9 mouse cellular contexts compared by ENCODE assay signal in the genomic region with DNA sequence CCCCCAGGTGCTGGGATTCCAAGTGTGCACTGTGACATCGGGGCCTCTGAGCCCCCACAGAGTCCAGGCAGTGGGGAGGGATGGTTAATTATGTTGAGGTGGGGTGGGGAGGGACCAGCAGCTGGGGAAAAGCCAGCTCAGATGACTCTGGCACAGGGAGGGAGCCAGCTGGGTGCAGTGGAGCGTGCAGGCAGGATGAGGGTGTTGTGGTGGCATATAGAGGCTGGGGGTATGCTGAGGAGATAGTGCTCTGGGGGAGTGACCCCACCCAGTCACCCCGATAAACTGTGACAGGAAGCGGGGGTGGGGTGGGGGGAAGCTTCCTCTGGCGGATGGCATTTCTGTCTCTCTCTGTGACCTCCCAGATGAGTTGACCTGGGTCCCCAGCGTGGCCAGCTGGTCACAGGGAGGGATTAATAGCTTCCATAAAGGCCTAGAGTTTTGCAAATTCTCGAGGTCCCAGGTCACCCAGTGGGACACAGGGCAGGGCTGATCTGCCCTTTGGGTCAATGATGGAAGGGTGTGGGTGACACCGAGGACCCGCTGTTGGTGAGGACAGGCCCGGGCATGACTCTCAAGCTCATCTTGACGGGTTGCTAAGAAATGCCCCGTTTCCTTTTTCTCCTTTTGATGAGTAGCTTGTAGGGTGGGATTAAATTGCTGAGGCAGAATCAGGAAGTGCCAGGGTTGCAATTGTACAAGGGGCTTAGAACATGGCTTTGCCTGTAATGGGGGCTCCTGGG. TPM values are rescaled to one million over a fixed set of nuclear protein-coding genes. Genes with fewer than 3 reads are reported as not detected.
DNase-seq lines count a peak whose midpoint lies in the region; ATAC-seq and TF ChIP-seq lines count a peak whose summit lies in the region.
"Had no signal": no experiment of that assay in that cellular context is flagged by ENCODE, and none has a peak within 500 bp of the region (broad histone marks: within the 10 kb centered on the region; RNA-seq: fewer than 3 reads in every experiment).

No protein-coding gene starts in this region.

- no peaks in the 10 kb centered on the region for H3K9me3 ChIP-seq in liver, embryonic 11.5 days (ENCODE audit: control insufficient read depth, low read length)
- no peaks in the 10 kb centered on the region for H3K9me3 ChIP-seq in limb, embryonic 12.5 days

- TF ChIP-seq CTCF in thymus, adult 2 months (IDR thresholded peaks at IDR 0.05; ENCODE audit: borderline replicate concordance, control insufficient read depth, extremely low read depth, insufficient read depth, low read length, poor library complexity), result no peak

- H3K4me2 ChIP-seq in liver, embryonic 11.5 days, result peak overlapping the region; percentile 21; the same call in 1 of the 2 replicates
- no peak overlapping the region for H3K4me2 ChIP-seq in limb, embryonic 12.5 days

- DNase-seq in liver, embryonic 11.5 days (ENCODE audit: low spot score), result no peak
- no peak for DNase-seq in liver
- peak; percentile 81 for DNase-seq in T-cell, adult 2 months (ENCODE audit: low spot score)
- DNase-seq in thymus, adult 2 months, result peak; percentile 79
- DNase-seq in adrenal gland, adult 2 months, result no peak
- no peak for DNase-seq in frontal cortex, postnatal 36 days (ENCODE audit: low spot score in 2 of 2)
- no peak for DNase-seq in c-Kit-positive CD71-positive TER-119-positive erythroid progenitor cells, embryonic 14.5 days (ENCODE audit: low spot score)

- H3K9ac ChIP-seq in liver, embryonic 11.5 days (ENCODE audit: low read depth, low read length), result no peak overlapping the region
- no peak overlapping the region for H3K9ac ChIP-seq in limb, embryonic 12.5 days (replicated peaks)

- ATAC-seq in liver, embryonic 11.5 days (replicated peaks; ENCODE audit: low FRiP score), result peak; percentile 53
- ATAC-seq in limb, embryonic 12.5 days (ENCODE audit: insufficient number of reproducible peaks, insufficient read depth, low FRiP score, low TSS enrichment, low read depth), result no peak

- no peaks in the 10 kb centered on the region for H3K27me3 ChIP-seq in liver, embryonic 11.5 days (replicated peaks; ENCODE audit: control insufficient read depth, insufficient read depth, low read length)
- no peaks in the 10 kb centered on the region for H3K27me3 ChIP-seq in limb, embryonic 12.5 days
- H3K27me3 ChIP-seq in thymus, adult 2 months (ENCODE audit: control insufficient read depth, insufficient read depth, low read length), result no peaks in the 10 kb centered on the region

- 0 out of 2 replicates have a peak, but pooled peaks have one; percentile 24 for TF ChIP-seq POLR2A in thymus, adult 2 months (IDR thresholded peaks at IDR 0.05; ENCODE audit: control insufficient read depth, extremely low read depth, insufficient read depth, low read length, poor library complexity)

- H3K27ac ChIP-seq in liver, embryonic 11.5 days (ENCODE audit: low read depth, low read length), result peak overlapping the region; percentile 25; the same call in 1 of the 2 replicates
- H3K27ac ChIP-seq in limb, embryonic 12.5 days, result 0 out of 2 replicates have a peak overlapping the region, but pooled peaks have one; percentile 4
- peak overlapping the region; percentile 94 for H3K27ac ChIP-seq in thymus, adult 2 months (ENCODE audit: control insufficient read depth, insufficient read depth, low read length)

- 39% methylated on average over 12 of the region's 12 CpGs for WGBS in liver, embryonic 11.5 days
- 39% methylated on average over 12 of the region's 12 CpGs for WGBS in limb, embryonic 12.5 days
- WGBS in thymus, adult 2 months, result 4% methylated on average over 12 of the region's 12 CpGs

- no peak overlapping the region for H3K4me3 ChIP-seq in liver, embryonic 11.5 days (ENCODE audit: low read depth, low read length)
- no peak overlapping the region for H3K4me3 ChIP-seq in limb, embryonic 12.5 days (replicated peaks)
- H3K4me3 ChIP-seq in thymus, adult 2 months (ENCODE audit: control insufficient read depth, insufficient read depth, low read length), result peak overlapping the region; percentile 40

- H3K36me3 ChIP-seq in liver, embryonic 11.5 days (ENCODE audit: control insufficient read depth, insufficient read depth, low read length), result no peaks in the 10 kb centered on the region
- H3K36me3 ChIP-seq in limb, embryonic 12.5 days, result no peaks in the 10 kb centered on the region
- peaks cover 33% of the 10 kb centered on the region for H3K36me3 ChIP-seq in thymus, adult 2 months (ENCODE audit: control insufficient read depth, insufficient read depth, low read length)

- peaks cover 29% of the 10 kb centered on the region for H3K4me1 ChIP-seq in liver, embryonic 11.5 days (replicated peaks; ENCODE audit: control insufficient read depth, insufficient read depth, low read length)
- H3K4me1 ChIP-seq in limb, embryonic 12.5 days (replicated peaks), result peaks cover 20% of the 10 kb centered on the region; the same call in 1 of the 2 replicates
- H3K4me1 ChIP-seq in thymus, adult 2 months (replicated peaks; ENCODE audit: control insufficient read depth, insufficient read depth, low read length), result peaks cover 69% of the 10 kb centered on the region

RNA-seq across cellular contexts. Expression of a gene that starts 8.2 kb away (rescaled TPM):
- 87.2 and 93.3 TPM in 2 replicates for polyA plus RNA-seq in liver, embryonic 11.5 days (2014; fragmentation: Nextera tagmentation; extraction: Ambion mirVana)
- 16.2 and 18.6 TPM in 2 replicates for polyA plus RNA-seq in limb, embryonic 12.5 days (2016; fragmentation: Nextera tagmentation; extraction: Ambion mirVana)
- polyA plus RNA-seq in thymus, adult 2 months (2012; rRNA removed), result 1,867 and 1,969 TPM in 2 replicates
- total RNA-seq in adrenal gland, adult 2 months (2021), result 10 to 100 TPM; 30.8 to 36.8 TPM
- polyA plus RNA-seq in adrenal gland, adult 2 months (2012; rRNA removed), result 72.4 and 79.8 TPM in 2 replicates

RNA-seq across cellular contexts. Expression of a gene that starts 23.1 kb away (rescaled TPM):
- polyA plus RNA-seq in liver, embryonic 11.5 days (2014; fragmentation: Nextera tagmentation; extraction: Ambion mirVana), result 0.29 and 0.32 TPM in 2 replicates
- polyA plus RNA-seq in limb, embryonic 12.5 days (2016; fragmentation: Nextera tagmentation; extraction: Ambion mirVana), result 12.1 and 30.7 TPM in 2 replicates
- polyA plus RNA-seq in thymus, adult 2 months (2012; rRNA removed), result 2.1 and 2.2 TPM in 2 replicates
- total RNA-seq in adrenal gland, adult 2 months (2021), result not detected
- polyA plus RNA-seq in adrenal gland, adult 2 months (2012; rRNA removed), result not detected in 2 replicates
- polyA plus RNA-seq: neural tube, embryonic 14.5 days had no signal

Comparison
In these comparisons a context has a peak if more than half of its experiments do, and no peak if none do; other contexts are left out.
1. DNase-seq: peak in T-cell, adult 2 months (single experiment) and thymus, adult 2 months (single experiment); none in liver, embryonic 11.5 days (single experiment), liver (single experiment), adrenal gland, adult 2 months (single experiment), frontal cortex, postnatal 36 days (0 of 2) and c-Kit-positive CD71-positive TER-119-positive erythroid progenitor cells, embryonic 14.5 days (single experiment).
2. H3K27ac ChIP-seq: peak in every context shown above with its lines; median percentile 94 in thymus, adult 2 months; 25 in liver, embryonic 11.5 days; 4 in limb, embryonic 12.5 days.
3. RNA of a gene that starts 8.2 kb away (polyA plus RNA-seq): 1,867 to 1,969 TPM in thymus, adult 2 months; 87.2 to 93.3 TPM in liver, embryonic 11.5 days, 72.4 to 79.8 TPM in adrenal gland, adult 2 months and 16.2 to 18.6 TPM in limb, embryonic 12.5 days; every median in the first group is over 10 times any median in the second.